Mouse (Mus musculus) adrenal gland, adult 2 months (tissue): ENCODE measurements at regions not wholly inside any gene's neighbourhood (a gene's known extent, or its start where the extent isn't known, plus 50 kb on each side); places are given as distances from the start of the nearest gene placed in this dataset.

ENCODE experiments used
- DNase-seq: peaks from one replicate; pipeline ENCODE4 v3.0.0; 2021

- DNase-seq: peak; percentile 76
Observed at GRCm38 (mm10) chr3:8440701-8441365, 1169.1 kb downstream of the Zfp704 start.
